Mouse (Mus musculus): ENCODE data around the gene Neu2.
"Not testable (repeated sequence)": the region's sequence is repeated elsewhere in the genome, so short reads cannot be mapped to it uniquely, and the experiment has no call there.

Gene Neu2

GRCm38 (mm10) chr1:87509561-87510165 lies at the start of gene Neu2:
Gene Neu2 (plus strand): TSS chr1:87509889.
- no peak for DNase-seq (ENCODE audit: low read depth, low spot score)

- DNase-seq (ENCODE audit: low read depth, low spot score): no peak
Observed at GRCm38 (mm10) chr1:87467469-87467868, 42.2 kb upstream of the Neu2 start.

GRCm38 (mm10) chr1:87468321-87468720 lies 41.4 kb upstream of the Neu2 start:
- peak; percentile 75 for DNase-seq (ENCODE audit: low read depth, low spot score)

- DNase-seq (ENCODE audit: low read depth, low spot score): not testable (repeated sequence)
Observed at GRCm38 (mm10) chr1:87469971-87470370, 39.7 kb upstream of the Neu2 start, which contains the start of gene Snorc. Gene Snorc (plus strand): TSS chr1:87470271.

GRCm38 (mm10) chr1:87471914-87472313 lies 37.8 kb upstream of the Neu2 start:
- DNase-seq (ENCODE audit: low read depth, low spot score): no peak

GRCm38 (mm10) chr1:87472576-87472975 lies 37.1 kb upstream of the Neu2 start:
- DNase-seq (ENCODE audit: low read depth, low spot score): no peak

- DNase-seq (ENCODE audit: low read depth, low spot score): no peak
Observed at GRCm38 (mm10) chr1:87475076-87475895, 34.4 kb upstream of the Neu2 start.

- DNase-seq (ENCODE audit: low read depth, low spot score): no peak
Observed at GRCm38 (mm10) chr1:87482546-87482945, 27.1 kb upstream of the Neu2 start.

- peak; percentile 85 for DNase-seq (ENCODE audit: low read depth, low spot score)
Observed at GRCm38 (mm10) chr1:87486386-87486785, 23.3 kb upstream of the Neu2 start.

GRCm38 (mm10) chr1:87492285-87492684 lies 17.4 kb upstream of the Neu2 start:
- DNase-seq (ENCODE audit: low read depth, low spot score): peak; percentile 65

- DNase-seq (ENCODE audit: low read depth, low spot score): no peak
Observed at GRCm38 (mm10) chr1:87493542-87493941, 16.1 kb upstream of the Neu2 start.

GRCm38 (mm10) chr1:87505524-87505923 lies 4.2 kb upstream of the Neu2 start:
- DNase-seq (ENCODE audit: low read depth, low spot score): no peak

GRCm38 (mm10) chr1:87507857-87508256 lies 1.8 kb upstream of the Neu2 start:
- no peak for DNase-seq (ENCODE audit: low read depth, low spot score)

- no peak for DNase-seq (ENCODE audit: low read depth, low spot score)
Observed at GRCm38 (mm10) chr1:87508591-87509560, 813 bp upstream of the Neu2 start.

GRCm38 (mm10) chr1:87510166-87510691 lies 540 bp downstream of the Neu2 start:
- DNase-seq (ENCODE audit: low read depth, low spot score): no peak

GRCm38 (mm10) chr1:87510845-87511244 lies 1.2 kb downstream of the Neu2 start:
- DNase-seq (ENCODE audit: low read depth, low spot score): no peak

- peak; percentile 34 for DNase-seq (ENCODE audit: low read depth, low spot score)
Observed at GRCm38 (mm10) chr1:87520467-87520866, 10.8 kb downstream of the Neu2 start.

- DNase-seq (ENCODE audit: low read depth, low spot score): peak; percentile 86
Observed at GRCm38 (mm10) chr1:87521523-87521922, 11.8 kb downstream of the Neu2 start.

GRCm38 (mm10) chr1:87525041-87525440 lies 15.4 kb downstream of the Neu2 start:
- DNase-seq (ENCODE audit: low read depth, low spot score): no peak

GRCm38 (mm10) chr1:87527191-87527590 lies 17.5 kb downstream of the Neu2 start:
- DNase-seq (ENCODE audit: low read depth, low spot score): no peak

GRCm38 (mm10) chr1:87532346-87532745 lies 22.7 kb downstream of the Neu2 start:
- no peak for DNase-seq (ENCODE audit: low read depth, low spot score)

- DNase-seq (ENCODE audit: low read depth, low spot score): no peak
Observed at GRCm38 (mm10) chr1:87534118-87534517, 24.4 kb downstream of the Neu2 start.
